Comparison of ENCODE assay signal across 30 mouse cellular contexts in the genomic region with DNA sequence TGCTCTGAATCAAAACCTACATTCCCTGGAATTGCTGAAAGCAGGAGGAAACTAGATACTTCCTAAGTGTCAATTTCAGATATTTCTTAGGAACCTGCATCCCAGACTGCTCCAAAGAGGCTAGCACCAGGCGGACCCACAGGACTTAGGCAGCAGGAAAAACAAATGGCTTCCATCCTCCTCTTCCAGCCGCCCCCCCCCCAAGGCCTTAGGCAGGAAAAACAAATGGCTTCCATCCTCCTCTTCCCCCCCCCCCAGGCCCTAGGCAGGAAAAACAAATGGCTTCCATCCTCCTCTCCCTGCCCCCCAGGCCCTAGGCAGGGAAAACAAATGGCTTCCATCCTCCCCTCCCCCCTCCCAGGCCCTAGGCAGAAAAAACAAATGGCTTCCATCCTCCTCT.
DNase-seq lines count a peak whose midpoint lies in the region; ATAC-seq and TF ChIP-seq lines count a peak whose summit lies in the region.
"Had no signal": no experiment of that assay in that cellular context is flagged by ENCODE, and none has a peak within 500 bp of the region (broad histone marks: within the 10 kb centered on the region; RNA-seq: fewer than 3 reads in every experiment).

No protein-coding gene starts in this region.

- no peak for TF ChIP-seq CTCF in forebrain, postnatal 0 days (IDR thresholded peaks at IDR 0.05; ENCODE audit: low read depth)
- TF ChIP-seq CTCF in thymus, adult 2 months (IDR thresholded peaks at IDR 0.05; ENCODE audit: borderline replicate concordance, control insufficient read depth, extremely low read depth, insufficient read depth, low read length, poor library complexity): no peak

- peaks cover 41% of the 10 kb centered on the region for H3K27me3 ChIP-seq in forebrain, embryonic 10.5 days (ENCODE audit: poor library complexity, severe bottlenecking)
- H3K27me3 ChIP-seq in forebrain, postnatal 0 days (ENCODE audit: insufficient read depth, low read length): no peaks in the 10 kb centered on the region
- peaks cover 6% of the 10 kb centered on the region; the same call in 1 of the 2 replicates for H3K27me3 ChIP-seq in neural tube, embryonic 15.5 days (replicated peaks)
- peaks cover 12% of the 10 kb centered on the region for H3K27me3 ChIP-seq in hindbrain, embryonic 14.5 days (ENCODE audit: control insufficient read depth, insufficient read depth, low read length)
- no peaks in the 10 kb centered on the region for H3K27me3 ChIP-seq in neural tube, embryonic 14.5 days (ENCODE audit: control insufficient read depth, insufficient read depth, low read length)
- no peaks in the 10 kb centered on the region for H3K27me3 ChIP-seq in thymus, adult 2 months (ENCODE audit: control insufficient read depth, insufficient read depth, low read length)
- H3K27me3 ChIP-seq: limb, embryonic 13.5 days; lung, embryonic 15.5 days had no signal

- WGBS in forebrain, embryonic 10.5 days: 81% methylated on average over 2 of the region's 2 CpGs
- 79% methylated on average over 2 of the region's 2 CpGs for WGBS in forebrain, postnatal 0 days
- WGBS in neural tube, embryonic 15.5 days: 67% methylated on average over 2 of the region's 2 CpGs
- 73% methylated on average over 2 of the region's 2 CpGs for WGBS in hindbrain, embryonic 14.5 days
- 60% methylated on average over 1 of the region's 2 CpGs for WGBS in neural tube, embryonic 14.5 days
- 84% methylated on average over 2 of the region's 2 CpGs for WGBS in thymus, adult 2 months

- DNase-seq in forebrain, embryonic 10.5 days (ENCODE audit: extremely low spot score, low spot score): no peak
- DNase-seq in forebrain, postnatal 0 days: no peak
- DNase-seq in neural tube, embryonic 10.5 days (ENCODE audit: extremely low spot score, low spot score): peak; percentile 13
- no peak for DNase-seq in hindbrain, embryonic 14.5 days (ENCODE audit: low spot score)
- DNase-seq in thymus, adult 2 months: no peak
- no peak for DNase-seq in kidney, postnatal 25 days
- DNase-seq: adrenal gland, adult 8-10 months; cerebellum, adult 11 months; cerebellum, adult 9-10 months; cerebellum, postnatal 36 days; gastrocnemius, postnatal 36 days; heart, adult 18-20 months; heart, postnatal 36 days; kidney, adult 18-20 months; kidney, postnatal 36 days; thymus, adult 18-20 months; thymus, postnatal 4 days had no signal

- no peak for TF ChIP-seq POLR2A in thymus, adult 2 months (IDR thresholded peaks at IDR 0.05; ENCODE audit: control insufficient read depth, extremely low read depth, insufficient read depth, low read length, poor library complexity)

- H3K4me2 ChIP-seq in forebrain, postnatal 0 days (ENCODE audit: low read depth): no peak overlapping the region
- H3K4me2 ChIP-seq in neural tube, embryonic 15.5 days: no peak overlapping the region
- no peak overlapping the region for H3K4me2 ChIP-seq in hindbrain, embryonic 14.5 days (replicated peaks)
- H3K4me2 ChIP-seq in neural tube, embryonic 14.5 days (ENCODE audit: low read depth, low read length): no peak overlapping the region
- H3K4me2 ChIP-seq: heart, embryonic 11.5 days; kidney, embryonic 15.5 days; limb, embryonic 13.5 days; liver, embryonic 11.5 days; lung, embryonic 15.5 days had no signal

- no peaks in the 10 kb centered on the region for H3K9me3 ChIP-seq in forebrain, embryonic 10.5 days
- no peaks in the 10 kb centered on the region for H3K9me3 ChIP-seq in forebrain, postnatal 0 days (ENCODE audit: low read length)
- no peaks in the 10 kb centered on the region for H3K9me3 ChIP-seq in neural tube, embryonic 15.5 days (replicated peaks)
- H3K9me3 ChIP-seq in hindbrain, embryonic 14.5 days (ENCODE audit: control insufficient read depth, low read length): no peaks in the 10 kb centered on the region
- H3K9me3 ChIP-seq in neural tube, embryonic 14.5 days (ENCODE audit: control insufficient read depth, low read length): no peaks in the 10 kb centered on the region
- H3K9me3 ChIP-seq: kidney, embryonic 15.5 days; limb, embryonic 13.5 days; lung, embryonic 15.5 days; midbrain, embryonic 10.5 days had no signal

- no peaks in the 10 kb centered on the region for H3K4me1 ChIP-seq in forebrain, embryonic 10.5 days
- H3K4me1 ChIP-seq in forebrain, postnatal 0 days (ENCODE audit: insufficient read depth): no peaks in the 10 kb centered on the region
- H3K4me1 ChIP-seq in neural tube, embryonic 15.5 days: no peaks in the 10 kb centered on the region
- H3K4me1 ChIP-seq in hindbrain, embryonic 14.5 days (replicated peaks; ENCODE audit: control insufficient read depth, insufficient read depth, low read length): no peaks in the 10 kb centered on the region
- no peaks in the 10 kb centered on the region for H3K4me1 ChIP-seq in neural tube, embryonic 14.5 days (ENCODE audit: control insufficient read depth, insufficient read depth, low read length)
- H3K4me1 ChIP-seq in thymus, adult 2 months (replicated peaks; ENCODE audit: control insufficient read depth, insufficient read depth, low read length): no peaks in the 10 kb centered on the region
- H3K4me1 ChIP-seq: kidney, embryonic 15.5 days; limb, embryonic 13.5 days; lung, embryonic 15.5 days; midbrain, embryonic 10.5 days had no signal

- no peaks in the 10 kb centered on the region for H3K36me3 ChIP-seq in forebrain, embryonic 10.5 days (replicated peaks)
- H3K36me3 ChIP-seq in forebrain, postnatal 0 days (ENCODE audit: insufficient read depth): no peaks in the 10 kb centered on the region
- no peaks in the 10 kb centered on the region for H3K36me3 ChIP-seq in neural tube, embryonic 15.5 days
- no peaks in the 10 kb centered on the region for H3K36me3 ChIP-seq in hindbrain, embryonic 14.5 days (replicated peaks; ENCODE audit: control insufficient read depth, insufficient read depth)
- no peaks in the 10 kb centered on the region for H3K36me3 ChIP-seq in neural tube, embryonic 14.5 days (ENCODE audit: control insufficient read depth, insufficient read depth, low read length)
- H3K36me3 ChIP-seq in thymus, adult 2 months (ENCODE audit: control insufficient read depth, insufficient read depth, low read length): no peaks in the 10 kb centered on the region
- H3K36me3 ChIP-seq: kidney, embryonic 15.5 days; limb, embryonic 13.5 days; lung, embryonic 15.5 days; midbrain, embryonic 10.5 days had no signal

- H3K27ac ChIP-seq in forebrain, embryonic 10.5 days: 0 out of 2 replicates have a peak overlapping the region, but pooled peaks have one; percentile 62
- H3K27ac ChIP-seq in forebrain, postnatal 0 days (ENCODE audit: low read depth, low read length): no peak overlapping the region
- H3K27ac ChIP-seq in neural tube, embryonic 15.5 days (replicated peaks): no peak overlapping the region
- H3K27ac ChIP-seq in hindbrain, embryonic 14.5 days: 0 out of 2 replicates have a peak overlapping the region, but pooled peaks have one; percentile 0
- H3K27ac ChIP-seq in neural tube, embryonic 14.5 days (ENCODE audit: low read depth, low read length): peak overlapping the region; percentile 5; the same call in 1 of the 2 replicates
- H3K27ac ChIP-seq in thymus, adult 2 months (ENCODE audit: control insufficient read depth, insufficient read depth, low read length): no peak overlapping the region
- H3K27ac ChIP-seq: kidney, embryonic 15.5 days; layer of hippocampus, adult 2 months; left cerebral cortex, adult 2 months; limb, embryonic 13.5 days; lung, embryonic 15.5 days; midbrain, embryonic 10.5 days had no signal

- no peak overlapping the region for H3K9ac ChIP-seq in forebrain, postnatal 0 days
- H3K9ac ChIP-seq in neural tube, embryonic 15.5 days (replicated peaks): no peak overlapping the region
- H3K9ac ChIP-seq in hindbrain, embryonic 14.5 days: no peak overlapping the region
- no peak overlapping the region for H3K9ac ChIP-seq in neural tube, embryonic 14.5 days (replicated peaks; ENCODE audit: low read depth, low read length)
- H3K9ac ChIP-seq: kidney, embryonic 15.5 days; limb, embryonic 13.5 days; lung, embryonic 15.5 days had no signal

- H3K4me3 ChIP-seq in forebrain, embryonic 10.5 days: no peak overlapping the region
- no peak overlapping the region for H3K4me3 ChIP-seq in forebrain, postnatal 0 days (ENCODE audit: low read depth, low read length)
- no peak overlapping the region for H3K4me3 ChIP-seq in neural tube, embryonic 15.5 days (replicated peaks)
- H3K4me3 ChIP-seq in hindbrain, embryonic 14.5 days (replicated peaks; ENCODE audit: low read length): no peak overlapping the region
- H3K4me3 ChIP-seq in neural tube, embryonic 14.5 days (ENCODE audit: low read depth, low read length): no peak overlapping the region
- H3K4me3 ChIP-seq in thymus, adult 2 months (ENCODE audit: control insufficient read depth, insufficient read depth, low read length): no peak overlapping the region
- H3K4me3 ChIP-seq: kidney, embryonic 15.5 days; layer of hippocampus, adult 2 months; left cerebral cortex, adult 2 months; limb, embryonic 13.5 days; lung, embryonic 15.5 days; midbrain, embryonic 10.5 days; myocyte had no signal

- ATAC-seq in forebrain, postnatal 0 days: no peak
- no peak for ATAC-seq in neural tube, embryonic 15.5 days (ENCODE audit: low FRiP score)
- no peak for ATAC-seq in hindbrain, embryonic 14.5 days (ENCODE audit: low FRiP score)
- no peak for ATAC-seq in neural tube, embryonic 14.5 days (ENCODE audit: low read depth)
- ATAC-seq: forebrain, embryonic 14.5 days; midbrain, embryonic 16.5 days had no signal

Comparison
In these comparisons a context has a peak if more than half of its experiments do, and no peak if none do; other contexts are left out.
1. H3K27ac ChIP-seq: peak in forebrain, embryonic 10.5 days (single experiment), hindbrain, embryonic 14.5 days (single experiment) and neural tube, embryonic 14.5 days (single experiment); none in forebrain, postnatal 0 days (single experiment), neural tube, embryonic 15.5 days (single experiment) and thymus, adult 2 months (single experiment).